Mouse (Mus musculus): ENCODE results near the gene Gbp2.

DNA sequence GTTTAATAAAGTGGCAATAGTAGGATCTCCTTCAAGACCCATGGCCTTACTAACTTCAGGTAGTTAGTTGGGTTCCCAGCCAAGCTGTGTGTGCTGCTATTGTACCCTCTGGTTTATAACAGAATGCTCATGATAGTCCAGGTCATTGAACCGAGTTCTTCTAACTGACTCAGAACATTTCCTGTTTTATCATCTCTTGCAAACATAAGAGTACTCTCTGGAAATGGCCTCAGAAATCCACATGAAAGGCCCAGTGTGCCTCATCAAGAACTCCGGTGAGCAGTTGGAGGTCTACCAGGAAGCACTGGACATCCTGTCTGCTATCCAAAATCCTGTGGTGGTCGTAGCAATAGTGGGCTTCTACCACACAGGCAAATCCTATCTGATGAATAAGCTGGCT, 22.5 kb upstream of the Gbp2 start:
- no peak for TF ChIP-seq TBP (IDR thresholded peaks at IDR 0.05; ENCODE audit: low read depth, low read length)
- TF ChIP-seq JUND (IDR thresholded peaks at IDR 0.05; ENCODE audit: low read depth, low read length), result no peak
- no peak for TF ChIP-seq POLR2AphosphoS5 (IDR thresholded peaks at IDR 0.05; ENCODE audit: borderline replicate concordance, low read depth, low read length)
- TF ChIP-seq POLR2A (IDR thresholded peaks at IDR 0.05; ENCODE audit: control insufficient read depth in 1 of 2, insufficient read depth in 1 of 2, low read depth in 1 of 2, low read length in 2 of 2, poor library complexity in 1 of 2), result no peak
- TF ChIP-seq MAZ (IDR thresholded peaks at IDR 0.05; ENCODE audit: low read depth, low read length), result no peak
